Mouse (Mus musculus) MEL (cell line): ENCODE data around the gene Med16.

Experiments
- CTCF ChIP-seq, 3 experiments: IDR thresholded peaks in 2 of 3; conservative IDR thresholded peaks in 1 of 3; 2 replicates each; pipeline ENCODE4 v1.5.1; 2011 to 2012; ENCODE audit warnings: low read length in 3 of 3, low read depth in 2 of 3, mild to moderate bottlenecking in 2 of 3, improper control_type of control experiment in 1 of 3, inconsistent platforms in 1 of 3, mixed read lengths in 1 of 3, moderate library complexity in 1 of 3; ENCODE audit not compliant: control insufficient read depth in 1 of 3, insufficient read depth in 1 of 3, poor library complexity in 1 of 3, severe bottlenecking in 1 of 3
- GABPA ChIP-seq: IDR thresholded peaks from 2 replicates; pipeline ENCODE4 v1.6.1; 2012; ENCODE audit warnings: low read depth, mild to moderate bottlenecking, inconsistent platforms, low read length, improper control_type of control experiment, moderate library complexity
- GATA1 ChIP-seq: IDR thresholded peaks from 2 replicates; pipeline ENCODE4 v1.6.1; 2011; ENCODE audit warnings: low read depth, low read length, improper control_type of control experiment
- MAFK ChIP-seq: IDR thresholded peaks from 2 replicates; pipeline ENCODE4 v1.6.1; 2011; ENCODE audit warnings: low read depth, mild to moderate bottlenecking, low read length, improper control_type of control experiment, borderline replicate concordance
- NRF1 ChIP-seq: IDR thresholded peaks from 2 replicates; pipeline ENCODE4 v1.6.1; 2014; ENCODE audit warnings: low read depth, mild to moderate bottlenecking, inconsistent platforms, low read length, improper control_type of control experiment, moderate library complexity; ENCODE audit not compliant: poor library complexity, insufficient read depth, severe bottlenecking
- POLR2A ChIP-seq, 2 experiments: IDR thresholded peaks; 2 replicates each; pipeline ENCODE4 v1.6.1; 2011 to 2012; ENCODE audit warnings: low read length in 2 of 2, mild to moderate bottlenecking in 2 of 2, control low read depth in 1 of 2, improper control_type of control experiment in 1 of 2, low read depth in 1 of 2, moderate library complexity in 1 of 2; ENCODE audit not compliant: control insufficient read depth in 1 of 2, insufficient read depth in 1 of 2, poor library complexity in 1 of 2
- POLR2AphosphoS5 ChIP-seq: IDR thresholded peaks from 2 replicates; pipeline ENCODE4 v1.6.1; 2012; ENCODE audit warnings: low read depth, borderline replicate concordance, mild to moderate bottlenecking, inconsistent platforms, low read length, moderate library complexity, mixed read lengths

DNA sequence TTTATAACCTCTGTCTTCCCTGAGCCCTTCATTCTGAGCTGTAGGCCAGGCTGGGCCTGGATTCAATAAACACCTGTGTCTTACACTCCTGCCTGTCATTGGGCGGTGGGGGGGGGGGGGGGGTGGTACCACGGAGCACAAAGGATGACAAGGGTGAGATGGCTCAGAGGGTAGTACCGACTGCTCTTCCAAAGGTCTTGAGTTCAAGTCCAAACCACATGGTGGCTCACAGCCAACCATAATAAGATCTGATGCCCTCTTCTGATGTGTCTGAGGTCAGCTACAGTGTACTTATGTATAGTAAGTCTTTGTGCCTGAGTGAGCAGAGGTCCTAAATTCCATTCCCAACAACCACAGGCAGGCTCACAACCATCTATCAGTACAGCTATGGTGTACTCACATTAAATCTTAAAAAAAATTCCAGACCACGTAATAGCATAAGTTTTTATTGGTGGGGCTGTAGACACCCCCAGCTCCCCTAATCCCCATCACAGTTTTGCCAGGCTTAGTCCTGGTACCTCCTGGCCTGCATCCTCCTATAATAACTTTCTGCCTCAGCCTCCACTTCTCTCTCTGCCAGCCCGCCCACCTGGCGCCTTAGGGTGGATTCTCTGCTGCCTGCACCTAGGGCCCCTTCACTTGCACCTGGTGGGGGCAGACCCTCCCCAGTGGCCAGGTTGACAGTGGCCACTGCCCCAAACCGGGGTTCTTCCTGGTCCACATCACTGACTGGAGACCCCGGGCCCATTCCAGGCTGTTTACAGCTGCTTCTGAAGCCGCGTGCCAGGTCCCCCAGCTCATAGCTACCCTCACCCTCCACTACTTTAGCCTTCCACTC lies 44.2 kb downstream of the Med16 start:
- no peak for TF ChIP-seq MAFK
- TF ChIP-seq GATA1, result no peak
- TF ChIP-seq GABPA, result no peak
- no peak for TF ChIP-seq CTCF (IDR thresholded peaks at IDR 0.05 in 2 of 3, conservative IDR thresholded peaks at IDR 0.05 in 1 of 3; ENCODE audit: control insufficient read depth in 1 of 3, insufficient read depth in 1 of 3, low read depth in 2 of 3, low read length in 3 of 3, poor library complexity in 1 of 3, severe bottlenecking in 1 of 3)
- peak in 1 of 2 experiments; percentile 69; a peak in 1 of 4 replicates for TF ChIP-seq POLR2A (IDR thresholded peaks at IDR 0.05; ENCODE audit: control insufficient read depth in 1 of 2, insufficient read depth in 1 of 2, low read depth in 1 of 2, low read length in 2 of 2, poor library complexity in 1 of 2)
- TF ChIP-seq POLR2AphosphoS5, result no peak; the same call in 1 of the 2 replicates
- no peak for TF ChIP-seq NRF1
